Mouse (Mus musculus): Measurements from ENCODE around the gene Piezo1.

- TF ChIP-seq CTCF (IDR thresholded peaks at IDR 0.05; ENCODE audit: low read depth, low read length) (no peak), POLR2A (IDR thresholded peaks at IDR 0.05; ENCODE audit: extremely low read depth, insufficient read depth, low read length) (no peak)
Observed at GRCm38 (mm10) chr8:122574667-122575251, 23.6 kb upstream of the Piezo1 start.
